Mouse (Mus musculus): ENCODE results near the gene 1700020N15Rik.
"Not testable (repeated sequence)": the region's sequence is repeated elsewhere in the genome, so short reads cannot be mapped to it uniquely, and the experiment has no call there.

1700020N15Rik gene

GRCm38 (mm10) chrX:69945000-69945399, at the start of gene 1700020N15Rik:
TSS of gene 1700020N15Rik (plus strand) at chrX:69945300.
- DNase-seq (ENCODE audit: low read depth, low spot score): not testable (repeated sequence)

GRCm38 (mm10) chrX:69976790-69977579, 31.9 kb downstream of the 1700020N15Rik start:
- DNase-seq (ENCODE audit: low read depth, low spot score): no peak
